Mouse (Mus musculus) forebrain, postnatal 0 days (tissue): ENCODE data around the gene Zbtb20. TPM values are rescaled to one million over a fixed set of nuclear protein-coding genes. Genes with fewer than 3 reads are reported as not detected.

Experiments used
- ATAC-seq: fragments of 200-750 bp; cut with Nextera tagmentation; 2 replicates; pipeline ENCODE4 v1.8.0; 2017; ENCODE audit warnings: mild to moderate bottlenecking, moderate library complexity
- DNase-seq: peaks from one replicate; pipeline ENCODE4 v3.0.0-alpha.2; 2015
- H3K27ac ChIP-seq: fragments of 300-500 bp; sonication (generic); 2 replicates; pipeline ENCODE4 v1.5.1; 2014; ENCODE audit warnings: low read depth, mild to moderate bottlenecking, antibody characterized with exemption, low read length, moderate library complexity, mixed read lengths
- H3K27me3 ChIP-seq: fragments of 300-500 bp; sonication (generic); 2 replicates; pipeline ENCODE4 v1.6.1; 2014; ENCODE audit warnings: mild to moderate bottlenecking, low read length, mixed read lengths; ENCODE audit not compliant: insufficient read depth
- H3K36me3 ChIP-seq: fragments of 300-500 bp; sonication (generic); 2 replicates; pipeline ENCODE4 v1.6.1; 2014; ENCODE audit warnings: mild to moderate bottlenecking, moderate library complexity; ENCODE audit not compliant: insufficient read depth
- H3K4me1 ChIP-seq: fragments of 300-500 bp; sonication (generic); 2 replicates; pipeline ENCODE4 v1.6.1; 2014; ENCODE audit warnings: antibody characterized with exemption; ENCODE audit not compliant: insufficient read depth
- H3K4me2 ChIP-seq: fragments of 300-500 bp; sonication (generic); 2 replicates; pipeline ENCODE4 v1.6.1; 2014; ENCODE audit warnings: low read depth, mild to moderate bottlenecking, moderate library complexity
- H3K4me3 ChIP-seq: fragments of 300-500 bp; sonication (generic); 2 replicates; pipeline ENCODE4 v1.5.1; 2014; ENCODE audit warnings: low read depth, low read length, mixed read lengths
- H3K9ac ChIP-seq: fragments of 300-500 bp; sonication (generic); 2 replicates; pipeline ENCODE4 v1.6.1; 2014; ENCODE audit warnings: mild to moderate bottlenecking
- H3K9me3 ChIP-seq: fragments of 300-500 bp; sonication (generic); 2 replicates; pipeline ENCODE4 v1.6.1; 2016; ENCODE audit warnings: low read length
- CTCF ChIP-seq: sonication (generic); IDR thresholded peaks from 2 replicates; pipeline ENCODE4 v1.5.1; 2016; ENCODE audit warnings: antibody characterized with exemption, control low read depth, low read depth
- WGBS: fragments of 180-500 bp; shearing (Covaris S2); extraction: QIAGEN DNeasy Blood & Tissue Kit; methylation state at CpG from one replicate; pipeline ENCODE4 v1.1.7; 2014; 5-methylcytosine and 5-hydroxymethylcytosine counted together
- polyA plus RNA-seq: library from polyadenylated mRNA; unstranded; fragments of >200 nt; fragmentation: Nextera tagmentation; extraction: Ambion mirVana; gene quantifications from 2 replicates; pipeline ENCODE4 v1.2.1, GENCODE M21; 2015
- total RNA-seq: library from RNA; depleted of rRNA; stranded (reverse); fragments of >200 nt; gene quantifications from 2 replicates; pipeline ENCODE4 v1.2.3, GENCODE M21; 2014

Zbtb20 gene
- total and polyA plus RNA-seq, 2 experiments from 2014 or later = 63.4 to 90.9 TPM

GRCm38 (mm10) chr16:43035709-43036108 is 160.0 kb downstream of the Zbtb20 start:
- H3K9ac ChIP-seq = no peak overlapping the region
- H3K27ac ChIP-seq = no peak overlapping the region
- no peak for TF ChIP-seq CTCF
- no peak overlapping the region for H3K4me2 ChIP-seq
- 21% methylated on average over 6 of the region's 6 CpGs for WGBS
- no peak overlapping the region for H3K4me3 ChIP-seq
- ATAC-seq (no peak), DNase-seq (peak; percentile 11)
- no peaks in the 10 kb centered on the region for H3K9me3 ChIP-seq
- no peaks in the 10 kb centered on the region for H3K36me3 ChIP-seq
- no peaks in the 10 kb centered on the region for H3K4me1 ChIP-seq
- no peaks in the 10 kb centered on the region for H3K27me3 ChIP-seq

- no peak overlapping the region for H3K27ac ChIP-seq
- no peaks in the 10 kb centered on the region for H3K27me3 ChIP-seq
- TF ChIP-seq CTCF = no peak
- no peaks in the 10 kb centered on the region for H3K4me1 ChIP-seq
- H3K9me3 ChIP-seq = no peaks in the 10 kb centered on the region
- WGBS = 67% methylated on average over 5 of the region's 5 CpGs
- H3K9ac ChIP-seq = no peak overlapping the region
- H3K4me2 ChIP-seq = no peak overlapping the region
- H3K36me3 ChIP-seq = no peaks in the 10 kb centered on the region
- DNase-seq (no peak), ATAC-seq (peak; percentile 14; the same call in 1 of the 2 replicates)
- H3K4me3 ChIP-seq = no peak overlapping the region
These were observed 160.8 kb downstream of the Zbtb20 start for GRCm38 (mm10) chr16:43036510-43036909.

- H3K27ac ChIP-seq = no peak overlapping the region
- no peaks in the 10 kb centered on the region for H3K9me3 ChIP-seq
- H3K27me3 ChIP-seq = no peaks in the 10 kb centered on the region
- ATAC-seq (peak; percentile 89; the same call in 1 of the 2 replicates), DNase-seq (no peak)
- no peaks in the 10 kb centered on the region for H3K36me3 ChIP-seq
- H3K4me3 ChIP-seq = no peak overlapping the region
- no peak overlapping the region for H3K4me2 ChIP-seq
- H3K9ac ChIP-seq = no peak overlapping the region
- H3K4me1 ChIP-seq = no peaks in the 10 kb centered on the region
- TF ChIP-seq CTCF = no peak
- WGBS = 67% methylated on average over 4 of the region's 4 CpGs
These were observed 161.6 kb downstream of the Zbtb20 start for GRCm38 (mm10) chr16:43037320-43037719.

GRCm38 (mm10) chr16:43045611-43046010 is 169.9 kb downstream of the Zbtb20 start:
- Histone ChIP-seq H3K9ac (no peak overlapping the region), H3K36me3 (no peaks in the 10 kb centered on the region), H3K27me3 (no peaks in the 10 kb centered on the region), H3K4me3 (no peak overlapping the region), H3K4me1 (no peaks in the 10 kb centered on the region), H3K9me3 (no peaks in the 10 kb centered on the region), H3K27ac (no peak overlapping the region), H3K4me2 (no peak overlapping the region)
- TF ChIP-seq CTCF = no peak
- ATAC-seq = no peak
- no peak for DNase-seq

- H3K9ac ChIP-seq = no peak overlapping the region
- 85% methylated on average over 3 of the region's 3 CpGs for WGBS
- H3K27ac ChIP-seq = no peak overlapping the region
- no peaks in the 10 kb centered on the region for H3K36me3 ChIP-seq
- DNase-seq (no peak), ATAC-seq (no peak)
- H3K4me3 ChIP-seq = no peak overlapping the region
- H3K4me1 ChIP-seq = no peaks in the 10 kb centered on the region
- no peaks in the 10 kb centered on the region for H3K9me3 ChIP-seq
- no peaks in the 10 kb centered on the region for H3K27me3 ChIP-seq
- no peak overlapping the region for H3K4me2 ChIP-seq
- no peak for TF ChIP-seq CTCF
These were observed 171.0 kb downstream of the Zbtb20 start for GRCm38 (mm10) chr16:43046686-43047085.

GRCm38 (mm10) chr16:43069666-43070295 is 194.1 kb downstream of the Zbtb20 start:
- ATAC-seq (no peak), DNase-seq (no peak)
- H3K36me3 ChIP-seq = no peaks in the 10 kb centered on the region
- no peak overlapping the region for H3K9ac ChIP-seq
- H3K4me2 ChIP-seq = no peak overlapping the region
- no peaks in the 10 kb centered on the region for H3K9me3 ChIP-seq
- WGBS = 93% methylated on average over 3 of the region's 3 CpGs
- no peaks in the 10 kb centered on the region for H3K4me1 ChIP-seq
- no peak for TF ChIP-seq CTCF
- no peak overlapping the region for H3K4me3 ChIP-seq
- no peaks in the 10 kb centered on the region for H3K27me3 ChIP-seq
- no peak overlapping the region for H3K27ac ChIP-seq

- Histone ChIP-seq H3K4me2 (no peak overlapping the region), H3K9me3 (no peaks in the 10 kb centered on the region), H3K36me3 (no peaks in the 10 kb centered on the region), H3K4me3 (no peak overlapping the region), H3K27ac (no peak overlapping the region), H3K27me3 (no peaks in the 10 kb centered on the region), H3K4me1 (no peaks in the 10 kb centered on the region), H3K9ac (no peak overlapping the region)
- no peak for ATAC-seq
- WGBS = 66% methylated on average over 3 of the region's 3 CpGs
- no peak for DNase-seq
- no peak for TF ChIP-seq CTCF
These were observed 196.2 kb downstream of the Zbtb20 start for GRCm38 (mm10) chr16:43071875-43072274.
